Mouse (Mus musculus) small intestine, adult 2 months (tissue): ENCODE measurements around the gene Pip4k2a. TPM values are rescaled to one million over a fixed set of nuclear protein-coding genes. Genes with fewer than 3 reads are reported as not detected.

Experiments
- H3K27ac ChIP-seq: fragments of 200-500 bp; 2 replicates; pipeline ENCODE4 v1.5.1; 2012; ENCODE audit warnings: low read depth, low read length, control low read depth, inconsistent platforms; ENCODE audit not compliant: insufficient read depth
- H3K27me3 ChIP-seq: fragments of 200-500 bp; 2 replicates; pipeline ENCODE4 v1.6.1; 2012; ENCODE audit warnings: mild to moderate bottlenecking, moderate library complexity, low read length, inconsistent platforms; ENCODE audit not compliant: control insufficient read depth, insufficient read depth
- H3K36me3 ChIP-seq: fragments of 200-500 bp; 2 replicates; pipeline ENCODE4 v1.6.1; 2012; ENCODE audit warnings: mild to moderate bottlenecking, low read length, control low read depth, inconsistent platforms; ENCODE audit not compliant: control insufficient read depth, insufficient read depth
- H3K4me1 ChIP-seq: fragments of 200-500 bp; 2 replicates; pipeline ENCODE4 v1.6.1; 2012; ENCODE audit warnings: low read length, inconsistent platforms, mixed read lengths; ENCODE audit not compliant: control insufficient read depth, insufficient read depth, insufficient read length
- H3K4me3 ChIP-seq: fragments of 200-500 bp; 2 replicates; pipeline ENCODE4 v1.5.1; 2012; ENCODE audit warnings: low read depth, mild to moderate bottlenecking, control low read depth, inconsistent platforms, low read length, moderate library complexity
- CTCF ChIP-seq: fragments of 200-500 bp; IDR thresholded peaks from 2 replicates; pipeline ENCODE4 v1.5.1; 2012; ENCODE audit warnings: low read depth, mild to moderate bottlenecking, control low read depth, inconsistent platforms, low read length, moderate library complexity, mixed read lengths; ENCODE audit not compliant: insufficient replicate concordance, insufficient read length; ENCODE audit errors: extremely low read depth
- POLR2A ChIP-seq: fragments of 200-500 bp; IDR thresholded peaks from 2 replicates; pipeline ENCODE4 v1.6.1; 2012; ENCODE audit warnings: low read depth, mild to moderate bottlenecking, control low read depth, inconsistent platforms, low read length, moderate library complexity
- WGBS: fragments of 180-500 bp; shearing (Covaris S2); methylation state at CpG from one replicate; pipeline ENCODE4 v1.1.7; 2018; 5-methylcytosine and 5-hydroxymethylcytosine counted together
- polyA plus RNA-seq: library from polyadenylated mRNA; depleted of rRNA; stranded (reverse); fragments of >200 nt; gene quantifications from 2 replicates; pipeline ENCODE4 v1.2.3, GENCODE M21; 2012

Gene Pip4k2a
- polyA plus RNA-seq, 1 experiment: 2.2 TPM

DNA sequence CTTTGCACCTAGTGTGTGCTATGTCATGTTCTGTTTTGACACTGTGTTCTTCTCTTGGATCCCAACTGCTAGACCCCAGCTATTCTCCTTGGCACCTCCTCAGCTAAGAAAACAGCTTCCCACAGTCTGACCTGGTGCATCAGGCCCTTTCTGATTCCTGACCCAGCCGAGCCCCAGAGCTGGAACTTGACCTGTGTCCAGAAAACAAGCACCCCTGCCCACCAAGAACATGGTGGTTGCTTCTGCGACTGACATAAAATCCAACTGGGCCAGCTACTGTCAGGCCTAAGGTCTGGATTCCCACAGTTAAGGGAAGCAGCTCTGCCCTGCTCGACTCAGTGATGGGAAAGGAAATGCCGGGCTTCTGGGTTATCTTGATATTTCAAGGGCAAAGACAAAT, 54.6 kb downstream of the Pip4k2a start:
- Histone ChIP-seq H3K4me3 (no peak overlapping the region), H3K4me1 (peaks cover 3% of the 10 kb centered on the region; the same call in 1 of the 2 replicates), H3K36me3 (no peaks in the 10 kb centered on the region), H3K27me3 (no peaks in the 10 kb centered on the region), H3K27ac (no peak overlapping the region; the same call in 1 of the 2 replicates)
- TF ChIP-seq POLR2A: no peak
- TF ChIP-seq CTCF: no peak
- 70% methylated on average over 4 of the region's 4 CpGs for WGBS

DNA sequence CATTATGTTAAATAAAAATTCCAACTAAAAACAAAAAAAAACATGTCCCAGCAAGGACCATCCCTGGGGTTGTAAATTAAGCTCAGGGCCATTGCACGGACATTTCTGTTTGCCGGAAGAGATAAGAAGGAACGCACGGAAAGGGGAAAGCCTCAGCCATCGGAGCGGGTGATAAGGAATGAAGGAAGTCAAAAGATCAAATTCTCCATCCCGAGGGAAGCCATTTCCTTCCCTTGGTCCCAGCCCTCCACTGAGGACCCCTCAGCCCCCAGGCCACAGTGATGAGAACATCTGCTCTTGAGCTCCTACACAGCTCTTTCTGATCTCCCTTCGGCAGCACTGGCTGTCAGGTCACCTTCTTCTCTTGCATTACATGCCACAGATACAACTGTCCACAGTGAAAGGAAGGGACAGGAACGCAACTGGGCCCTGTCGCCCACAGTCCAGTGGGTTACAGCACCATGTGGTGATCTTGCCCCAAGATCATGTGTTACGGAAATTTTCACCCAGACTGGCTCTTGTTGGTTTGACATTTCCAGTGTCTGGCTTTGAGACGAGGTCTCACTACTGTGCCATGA, 57.1 kb downstream of the Pip4k2a start:
- TF ChIP-seq CTCF (no peak), POLR2A (no peak)
- WGBS: 45% methylated on average over 12 of the region's 12 CpGs
- H3K27me3 ChIP-seq: no peaks in the 10 kb centered on the region
- H3K27ac ChIP-seq: no peak overlapping the region
- H3K4me3 ChIP-seq: no peak overlapping the region
- peaks cover 8% of the 10 kb centered on the region for H3K4me1 ChIP-seq
- no peaks in the 10 kb centered on the region for H3K36me3 ChIP-seq

DNA sequence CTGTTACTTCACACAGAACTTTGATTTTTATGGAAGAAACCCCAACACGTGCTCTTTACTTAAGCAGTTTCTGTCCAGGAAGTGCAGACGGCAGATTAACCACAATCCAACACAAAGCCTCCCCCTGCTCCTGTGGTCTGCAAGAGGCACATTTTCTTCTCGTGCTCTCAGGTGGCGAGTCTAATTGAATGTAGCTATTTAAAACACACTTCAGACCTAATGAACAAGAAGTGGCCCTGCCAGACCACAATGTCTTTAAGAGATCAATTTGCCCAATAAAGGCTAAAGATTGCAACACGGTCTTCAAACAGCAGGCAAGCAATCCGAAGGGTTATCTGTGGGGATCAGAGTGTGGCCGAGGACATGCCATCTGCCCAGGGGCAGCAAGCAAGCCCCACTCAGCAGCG, 59.0 kb downstream of the Pip4k2a start:
- H3K27me3 ChIP-seq: no peaks in the 10 kb centered on the region
- no peak overlapping the region for H3K4me3 ChIP-seq
- TF ChIP-seq CTCF (no peak), POLR2A (no peak)
- 27% methylated on average over 8 of the region's 8 CpGs for WGBS
- H3K4me1 ChIP-seq: peaks cover 8% of the 10 kb centered on the region
- H3K36me3 ChIP-seq: no peaks in the 10 kb centered on the region
- no peak overlapping the region for H3K27ac ChIP-seq

DNA sequence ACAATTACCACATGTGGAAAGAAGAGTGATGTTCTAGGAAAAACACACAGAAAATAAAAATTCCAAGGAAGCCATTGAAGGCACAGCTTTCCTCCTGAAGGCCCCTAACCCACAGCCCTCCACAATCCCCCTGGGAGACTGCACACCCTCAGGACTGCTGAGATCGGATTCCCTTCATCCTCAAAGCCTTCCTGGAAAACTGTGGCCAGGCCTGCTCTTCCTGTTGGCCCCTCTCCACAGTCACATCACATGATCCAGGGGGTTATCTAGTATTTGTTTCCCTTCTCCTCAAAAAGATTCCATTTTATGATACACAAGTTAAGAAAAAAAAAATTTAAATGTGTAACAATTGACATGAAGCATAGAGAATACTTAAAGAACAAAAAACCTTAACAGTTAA, 59.7 kb downstream of the Pip4k2a start:
- TF ChIP-seq POLR2A (no peak), CTCF (no peak)
- Histone ChIP-seq H3K27me3 (no peaks in the 10 kb centered on the region), H3K4me3 (no peak overlapping the region), H3K4me1 (peaks cover 5% of the 10 kb centered on the region), H3K36me3 (no peaks in the 10 kb centered on the region), H3K27ac (no peak overlapping the region)
- 36% methylated on average over 1 of the region's 1 CpGs for whole genome bisulfite sequencing

DNA sequence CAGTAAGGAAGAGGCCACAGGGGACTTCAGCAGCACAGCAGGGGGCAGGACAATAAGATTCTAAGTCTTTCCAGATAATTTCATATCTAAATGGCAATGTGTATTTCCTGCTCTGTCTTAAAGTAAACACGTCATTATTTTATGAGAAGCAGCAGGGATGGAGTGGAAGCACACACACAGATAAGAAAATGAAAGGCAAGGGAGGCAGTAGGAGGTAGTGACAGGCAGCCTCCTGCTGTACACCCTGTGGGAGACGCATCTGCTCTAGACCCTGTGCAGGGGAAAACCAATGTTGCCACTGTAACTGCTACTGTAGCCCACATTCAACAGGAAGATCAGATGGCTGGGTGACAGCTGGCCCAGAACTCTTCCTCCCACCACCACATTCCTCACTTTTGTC, 60.3 kb downstream of the Pip4k2a start:
- H3K4me1 ChIP-seq: peaks cover 5% of the 10 kb centered on the region
- no peaks in the 10 kb centered on the region for H3K36me3 ChIP-seq
- TF ChIP-seq CTCF (no peak), POLR2A (no peak)
- no peaks in the 10 kb centered on the region for H3K27me3 ChIP-seq
- H3K27ac ChIP-seq: no peak overlapping the region
- no peak overlapping the region for H3K4me3 ChIP-seq
- 36% methylated on average over 2 of the region's 2 CpGs for whole genome bisulfite sequencing

DNA sequence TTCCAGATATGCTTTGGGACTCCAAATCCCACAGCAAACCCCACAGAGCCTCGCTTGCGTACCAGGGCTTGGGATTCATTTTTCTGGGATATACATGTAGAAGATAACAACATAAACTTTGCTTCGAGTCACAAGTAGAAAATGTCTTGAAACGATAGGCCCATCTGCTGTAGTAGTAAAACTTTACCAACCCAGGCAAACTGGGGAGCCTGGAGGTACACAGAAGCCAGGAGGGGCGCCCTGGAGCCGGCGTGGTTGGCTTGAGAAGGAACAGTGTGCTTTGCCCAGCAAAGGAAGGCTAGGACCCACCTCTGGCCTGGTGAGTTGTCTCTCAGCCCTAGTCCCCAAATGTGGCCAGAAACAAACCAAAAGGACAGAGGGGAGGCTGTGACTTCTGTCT, 61.5 kb downstream of the Pip4k2a start:
- Histone ChIP-seq H3K4me3 (no peak overlapping the region), H3K4me1 (peaks cover 5% of the 10 kb centered on the region), H3K27me3 (no peaks in the 10 kb centered on the region), H3K27ac (no peak overlapping the region), H3K36me3 (no peaks in the 10 kb centered on the region)
- WGBS: 81% methylated on average over 7 of the region's 7 CpGs
- TF ChIP-seq CTCF: no peak
- TF ChIP-seq POLR2A: no peak

DNA sequence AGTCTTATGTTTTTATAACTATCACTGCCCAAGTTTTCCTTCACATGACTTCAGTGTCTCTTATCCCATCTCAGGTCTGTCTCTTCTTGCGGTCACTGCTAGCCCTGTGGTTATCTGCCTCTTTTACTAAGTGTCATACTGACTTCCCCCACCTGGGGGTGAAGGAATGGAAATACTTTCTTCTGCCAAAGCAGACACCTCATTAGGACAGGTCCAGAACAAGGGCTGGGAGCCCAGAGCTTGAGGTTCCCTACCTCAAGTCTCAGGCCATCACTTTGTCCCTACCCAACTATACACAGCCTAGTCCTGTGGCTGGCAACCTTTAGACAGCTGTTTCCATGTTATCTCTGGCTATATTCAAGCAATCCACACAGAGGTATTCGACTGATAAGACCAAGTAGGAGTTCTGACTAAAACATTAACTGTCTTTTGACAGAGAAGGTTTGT, 62.3 kb downstream of the Pip4k2a start:
- no peaks in the 10 kb centered on the region for H3K27me3 ChIP-seq
- H3K27ac ChIP-seq: no peak overlapping the region
- H3K36me3 ChIP-seq: no peaks in the 10 kb centered on the region
- TF ChIP-seq POLR2A (no peak), CTCF (no peak)
- WGBS: 60% methylated on average over 2 of the region's 2 CpGs
- H3K4me1 ChIP-seq: peaks cover 5% of the 10 kb centered on the region
- no peak overlapping the region for H3K4me3 ChIP-seq
